Mouse (Mus musculus): ENCODE results near the gene Slc25a3.

GRCm38 (mm10) chr10:91135302-91135972 lies 11.6 kb upstream of the Slc25a3 start:
- TF ChIP-seq POLR2A (IDR thresholded peaks at IDR 0.05; ENCODE audit: borderline replicate concordance, extremely low read depth, insufficient read depth, insufficient read length, poor library complexity, severe bottlenecking) = no peak
- TF ChIP-seq CTCF (IDR thresholded peaks at IDR 0.05; ENCODE audit: borderline replicate concordance, extremely low read depth, insufficient read depth, insufficient read length) = no peak

Data from brain, embryonic 14.5 days (tissue).